Mouse (Mus musculus) neural tube, embryonic 15.5 days (tissue): ENCODE measurements around the gene Kdm4b. TPM values are rescaled to one million over a fixed set of nuclear protein-coding genes. Genes with fewer than 3 reads are reported as not detected.

Experiments
- ATAC-seq: fragments of 200-750 bp; cut with Nextera tagmentation; 2 replicates; pipeline ENCODE4 v1.8.0; 2017; ENCODE audit warnings: mild to moderate bottlenecking, moderate TSS enrichment, moderate library complexity; ENCODE audit not compliant: low FRiP score
- H3K27ac ChIP-seq: fragments of 300-500 bp; sonication (generic); replicated peaks from 2 replicates; pipeline ENCODE4 v1.5.1; 2015; ENCODE audit warnings: mild to moderate bottlenecking, inconsistent platforms
- H3K27me3 ChIP-seq: fragments of 300-500 bp; sonication (generic); replicated peaks from 2 replicates; pipeline ENCODE4 v1.6.1; 2015; ENCODE audit warnings: inconsistent platforms
- H3K36me3 ChIP-seq: fragments of 300-500 bp; sonication (generic); 2 replicates; pipeline ENCODE4 v1.6.1; 2015; ENCODE audit warnings: inconsistent platforms
- H3K4me1 ChIP-seq: fragments of 300-500 bp; sonication (generic); 2 replicates; pipeline ENCODE4 v1.6.1; 2015; ENCODE audit warnings: inconsistent platforms
- H3K4me2 ChIP-seq: fragments of 300-500 bp; sonication (generic); 2 replicates; pipeline ENCODE4 v1.6.1; 2015; ENCODE audit warnings: inconsistent platforms, mild to moderate bottlenecking, moderate library complexity
- H3K4me3 ChIP-seq: fragments of 300-500 bp; sonication (generic); replicated peaks from 2 replicates; pipeline ENCODE4 v1.5.1; 2015; ENCODE audit warnings: mild to moderate bottlenecking, inconsistent platforms
- H3K9ac ChIP-seq: fragments of 300-500 bp; sonication (generic); replicated peaks from 2 replicates; pipeline ENCODE4 v1.6.1; 2015; ENCODE audit warnings: mild to moderate bottlenecking, inconsistent platforms
- H3K9me3 ChIP-seq: fragments of 300-500 bp; sonication (generic); replicated peaks from 2 replicates; pipeline ENCODE4 v1.6.1; 2016; ENCODE audit warnings: inconsistent platforms
- WGBS: fragments of 180-500 bp; shearing (Covaris S2); methylation state at CpG from one replicate; pipeline ENCODE4 v1.1.7; 2015; ENCODE audit warnings: mixed read lengths; 5-methylcytosine and 5-hydroxymethylcytosine counted together
- polyA plus RNA-seq: library from polyadenylated mRNA; unstranded; fragments of >200 nt; fragmentation: Nextera tagmentation; extraction: Ambion mirVana; gene quantifications from 2 replicates; pipeline ENCODE4 v1.2.1, GENCODE M21; 2015

Gene Kdm4b
- polyA plus RNA-seq, 1 experiment from 2014 or later, result 65.2 TPM

GRCm38 (mm10) chr17:56420022-56420421 is 94.2 kb downstream of the Kdm4b start:
- Histone ChIP-seq H3K36me3 (peaks cover 96% of the 10 kb centered on the region), H3K9me3 (no peaks in the 10 kb centered on the region), H3K27ac (no peak overlapping the region), H3K4me2 (no peak overlapping the region), H3K4me3 (no peak overlapping the region), H3K9ac (no peak overlapping the region), H3K4me1 (peaks cover 5% of the 10 kb centered on the region; the same call in 1 of the 2 replicates), H3K27me3 (no peaks in the 10 kb centered on the region)
- ATAC-seq, result no peak
- WGBS, result 100% methylated on average over 2 of the region's 2 CpGs

- peak; percentile 48 for ATAC-seq
- WGBS, result 17% methylated on average over 70 of the region's 77 CpGs
- peak overlapping the region; percentile 63 for H3K4me2 ChIP-seq
- peaks cover 81% of the 10 kb centered on the region for H3K36me3 ChIP-seq
- peak overlapping the region; percentile 35 for H3K4me3 ChIP-seq
- H3K27ac ChIP-seq, result peak overlapping the region; percentile 33
- no peaks in the 10 kb centered on the region for H3K27me3 ChIP-seq
- no peaks in the 10 kb centered on the region for H3K9me3 ChIP-seq
- H3K9ac ChIP-seq, result peak overlapping the region; percentile 46
- H3K4me1 ChIP-seq, result peaks cover 22% of the 10 kb centered on the region
Measured at GRCm38 (mm10) chr17:56424726-56425583, 99.1 kb downstream of the Kdm4b start.

- Histone ChIP-seq H3K27me3 (no peaks in the 10 kb centered on the region), H3K4me1 (peaks cover 22% of the 10 kb centered on the region), H3K27ac (peak overlapping the region; percentile 33), H3K4me2 (peak overlapping the region; percentile 63), H3K9ac (peak overlapping the region; percentile 46), H3K36me3 (peaks cover 76% of the 10 kb centered on the region), H3K4me3 (peak overlapping the region; percentile 35), H3K9me3 (no peaks in the 10 kb centered on the region)
- WGBS, result under 1% methylated on average over 43 of the region's 47 CpGs
- ATAC-seq, result peak; percentile 82
Measured at GRCm38 (mm10) chr17:56425584-56425914, 99.7 kb downstream of the Kdm4b start.

GRCm38 (mm10) chr17:56425941-56426340 is 100.1 kb downstream of the Kdm4b start:
- Histone ChIP-seq H3K9ac (peak overlapping the region; percentile 46), H3K36me3 (peaks cover 76% of the 10 kb centered on the region), H3K9me3 (no peaks in the 10 kb centered on the region), H3K4me3 (peak overlapping the region; percentile 35), H3K27ac (no peak overlapping the region; the same call in 1 of the 2 replicates), H3K4me1 (peaks cover 22% of the 10 kb centered on the region), H3K4me2 (peak overlapping the region; percentile 63), H3K27me3 (no peaks in the 10 kb centered on the region)
- no peak for ATAC-seq
- 38% methylated on average over 3 of the region's 3 CpGs for WGBS

GRCm38 (mm10) chr17:56427857-56428256 is 102.0 kb downstream of the Kdm4b start:
- Histone ChIP-seq H3K4me3 (no peak overlapping the region), H3K9me3 (no peaks in the 10 kb centered on the region), H3K4me2 (no peak overlapping the region), H3K27ac (no peak overlapping the region), H3K27me3 (no peaks in the 10 kb centered on the region), H3K36me3 (peaks cover 76% of the 10 kb centered on the region), H3K4me1 (peaks cover 22% of the 10 kb centered on the region), H3K9ac (no peak overlapping the region)
- 77% methylated on average over 26 of the region's 28 CpGs for WGBS
- no peak for ATAC-seq

- ATAC-seq, result no peak
- Histone ChIP-seq H3K4me2 (no peak overlapping the region), H3K4me1 (0 out of 2 replicates have a peak, but pooled peaks cover 2% of the 10 kb centered on the region), H3K9ac (no peak overlapping the region), H3K27me3 (no peaks in the 10 kb centered on the region), H3K36me3 (peaks cover 88% of the 10 kb centered on the region), H3K27ac (no peak overlapping the region), H3K4me3 (no peak overlapping the region), H3K9me3 (no peaks in the 10 kb centered on the region)
- 82% methylated on average over 3 of the region's 3 CpGs for WGBS
Measured at GRCm38 (mm10) chr17:56431582-56431981, 105.7 kb downstream of the Kdm4b start.

- no peak overlapping the region for H3K4me2 ChIP-seq
- H3K27ac ChIP-seq, result peak overlapping the region; percentile 24; the same call in 1 of the 2 replicates
- H3K4me3 ChIP-seq, result no peak overlapping the region
- H3K4me1 ChIP-seq, result peaks cover 23% of the 10 kb centered on the region
- no peaks in the 10 kb centered on the region for H3K9me3 ChIP-seq
- ATAC-seq, result 0 out of 2 replicates have a peak, but pooled peaks have one; percentile 29
- no peaks in the 10 kb centered on the region for H3K27me3 ChIP-seq
- peaks cover 63% of the 10 kb centered on the region for H3K36me3 ChIP-seq
- 43% methylated on average over 15 of the region's 15 CpGs for WGBS
- H3K9ac ChIP-seq, result no peak overlapping the region
Measured at GRCm38 (mm10) chr17:56439731-56440460, 114.0 kb downstream of the Kdm4b start.

- H3K9me3 ChIP-seq, result no peaks in the 10 kb centered on the region
- no peaks in the 10 kb centered on the region for H3K27me3 ChIP-seq
- WGBS, result 84% methylated on average over 6 of the region's 6 CpGs
- H3K4me1 ChIP-seq, result peaks cover 29% of the 10 kb centered on the region
- H3K36me3 ChIP-seq, result peaks cover 51% of the 10 kb centered on the region
- H3K4me2 ChIP-seq, result no peak overlapping the region
- H3K27ac ChIP-seq, result peak overlapping the region; percentile 5; the same call in 1 of the 2 replicates
- no peak overlapping the region for H3K4me3 ChIP-seq
- H3K9ac ChIP-seq, result no peak overlapping the region
- ATAC-seq, result no peak
Measured at GRCm38 (mm10) chr17:56442316-56442715, 116.5 kb downstream of the Kdm4b start.

GRCm38 (mm10) chr17:56443341-56443795 is 117.5 kb downstream of the Kdm4b start:
- 0 out of 2 replicates have a peak overlapping the region, but pooled peaks have one; percentile 23 for H3K27ac ChIP-seq

GRCm38 (mm10) chr17:56444771-56445170 is 118.9 kb downstream of the Kdm4b start:
- Histone ChIP-seq H3K4me3 (no peak overlapping the region), H3K9ac (no peak overlapping the region), H3K27ac (0 out of 2 replicates have a peak overlapping the region, but pooled peaks have one; percentile 4), H3K4me1 (peaks cover 29% of the 10 kb centered on the region), H3K4me2 (no peak overlapping the region), H3K27me3 (no peaks in the 10 kb centered on the region), H3K9me3 (no peaks in the 10 kb centered on the region), H3K36me3 (peaks cover 62% of the 10 kb centered on the region)
- WGBS, result 94% methylated on average over 3 of the region's 3 CpGs
- no peak for ATAC-seq

More at GRCm38 (mm10) chr17:56443341-56443795, 117.5 kb downstream of the Kdm4b start:
- 79% methylated on average over 5 of the region's 5 CpGs for WGBS
- peaks cover 55% of the 10 kb centered on the region for H3K36me3 ChIP-seq
- no peaks in the 10 kb centered on the region for H3K9me3 ChIP-seq
- no peak overlapping the region for H3K4me2 ChIP-seq
- no peak overlapping the region for H3K4me3 ChIP-seq
- no peaks in the 10 kb centered on the region for H3K27me3 ChIP-seq
- H3K9ac ChIP-seq, result no peak overlapping the region
- ATAC-seq, result no peak
- H3K4me1 ChIP-seq, result peaks cover 29% of the 10 kb centered on the region

- no peaks in the 10 kb centered on the region for H3K27me3 ChIP-seq
- H3K9ac ChIP-seq, result no peak overlapping the region
- H3K27ac ChIP-seq, result peak overlapping the region; percentile 60; the same call in 1 of the 2 replicates
- H3K4me1 ChIP-seq, result peaks cover 23% of the 10 kb centered on the region
- H3K36me3 ChIP-seq, result peaks cover 68% of the 10 kb centered on the region
- H3K9me3 ChIP-seq, result no peaks in the 10 kb centered on the region
- 43% methylated on average over 14 of the region's 14 CpGs for WGBS
- no peak overlapping the region for H3K4me3 ChIP-seq
- H3K4me2 ChIP-seq, result no peak overlapping the region
- no peak for ATAC-seq
Measured at GRCm38 (mm10) chr17:56445397-56445796, 119.5 kb downstream of the Kdm4b start.
